Mouse (Mus musculus) forebrain, embryonic 12.5 days (tissue): ENCODE results near the gene Pank2. TPM values are rescaled to one million over a fixed set of nuclear protein-coding genes. Genes with fewer than 3 reads are reported as not detected.

Source experiments
- ATAC-seq: fragments of 200-750 bp; cut with Nextera tagmentation; 2 replicates; pipeline ENCODE4 v1.8.0; 2017; ENCODE audit warnings: moderate TSS enrichment; ENCODE audit not compliant: low FRiP score
- H3K27ac ChIP-seq: fragments of 300-500 bp; sonication (generic); 2 replicates; pipeline ENCODE4 v1.5.1; 2016; ENCODE audit warnings: mild to moderate bottlenecking
- H3K27me3 ChIP-seq: fragments of 300-500 bp; sonication (generic); 2 replicates; pipeline ENCODE4 v1.6.1; 2016; ENCODE audit warnings: mild to moderate bottlenecking
- H3K36me3 ChIP-seq: fragments of 300-500 bp; sonication (generic); replicated peaks from 2 replicates; pipeline ENCODE4 v1.6.1; 2016; ENCODE audit warnings: mild to moderate bottlenecking
- H3K4me1 ChIP-seq: fragments of 300-500 bp; sonication (generic); 2 replicates; pipeline ENCODE4 v1.6.1; 2016
- H3K4me2 ChIP-seq: fragments of 300-500 bp; sonication (generic); 2 replicates; pipeline ENCODE4 v1.6.1; 2016; ENCODE audit warnings: mild to moderate bottlenecking, moderate library complexity
- H3K4me3 ChIP-seq: fragments of 300-500 bp; sonication (generic); replicated peaks from 2 replicates; pipeline ENCODE4 v1.5.1; 2016; ENCODE audit warnings: mild to moderate bottlenecking
- H3K9ac ChIP-seq: fragments of 300-500 bp; sonication (generic); 2 replicates; pipeline ENCODE4 v1.6.1; 2016; ENCODE audit warnings: mild to moderate bottlenecking
- H3K9me3 ChIP-seq: fragments of 300-500 bp; sonication (generic); 2 replicates; pipeline ENCODE4 v1.6.1; 2016
- WGBS: fragments of 180-500 bp; shearing (Covaris S2); methylation state at CpG from one replicate; pipeline ENCODE4 v1.1.7; 2016; 5-methylcytosine and 5-hydroxymethylcytosine counted together
- microRNA-seq: library from miRNA; unstranded; fragments of <30 nt; microRNA quantifications from one replicate; pipeline ENCODE4, GENCODE M21; 2017
- polyA plus RNA-seq: library from polyadenylated mRNA; unstranded; fragments of >200 nt; fragmentation: Nextera tagmentation; extraction: Ambion mirVana; gene quantifications from 2 replicates; pipeline ENCODE4 v1.2.1, GENCODE M21; 2016

Gene Pank2
- polyA plus RNA-seq, 1 experiment from 2014 or later, result 70.4 TPM

DNA sequence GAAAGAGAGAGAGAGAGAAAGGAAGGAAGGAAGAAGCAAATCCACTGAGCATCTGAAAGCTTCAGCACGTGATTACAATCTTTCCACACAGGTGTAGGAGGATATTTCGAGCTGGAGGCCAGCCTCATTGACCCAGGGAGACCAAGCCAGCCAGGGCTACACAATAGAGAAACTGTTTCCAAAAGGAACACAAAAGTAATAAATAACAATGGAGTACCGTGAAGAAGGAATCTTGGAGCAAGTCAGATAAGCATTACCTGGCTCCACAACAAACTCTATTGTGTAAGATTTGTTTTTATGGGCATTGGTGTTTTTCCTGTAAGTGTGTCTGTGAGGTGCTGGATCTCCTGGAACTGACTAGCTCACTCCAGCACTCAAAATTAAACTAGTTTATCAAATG is 83.3 kb downstream of the Pank2 start:
- Histone ChIP-seq H3K9me3 (no peaks in the 10 kb centered on the region), H3K27me3 (no peaks in the 10 kb centered on the region), H3K9ac (no peak overlapping the region), H3K4me2 (no peak overlapping the region), H3K27ac (no peak overlapping the region), H3K4me1 (peaks cover 15% of the 10 kb centered on the region), H3K4me3 (no peak overlapping the region), H3K36me3 (no peaks in the 10 kb centered on the region)
- ATAC-seq, result no peak
- 54% methylated on average over 3 of the region's 3 CpGs for WGBS

Small RNA genes lying within 50 kb of the gene (microRNA-seq; reads per million reads assigned to microRNA genes)
- 125 reads per million, percentile 51 among the genes with 10 or more reads in this experiment for gene Mir103-2

Other genes starting within 250 kb of the Pank2 start
- 6.0 and 7.6 TPM in 2 replicates for gene Gfra4, start 219.4 kb upstream of the Pank2 start, polyA plus RNA-seq
- gene Adam33, start 198.7 kb upstream of the Pank2 start, polyA plus RNA-seq, result 0.97 and 1.5 TPM in 2 replicates
- 0.06 and 0.09 TPM in 2 replicates for gene Siglec1, start 175.7 kb upstream of the Pank2 start, polyA plus RNA-seq
- 4.5 and 5.2 TPM in 2 replicates for gene Hspa12b, start 135.2 kb upstream of the Pank2 start, polyA plus RNA-seq
- gene Gm11037, start 129.0 kb upstream of the Pank2 start, polyA plus RNA-seq, result not detected in 2 replicates
- gene 1700037H04Rik, start 102.4 kb upstream of the Pank2 start, polyA plus RNA-seq, result 104 TPM in 2 replicates
- gene Cenpb, start 82.4 kb upstream of the Pank2 start, polyA plus RNA-seq, result 15.3 and 16.2 TPM in 2 replicates
- 73.1 and 81.9 TPM in 2 replicates for gene Cdc25b, start 75.5 kb upstream of the Pank2 start, polyA plus RNA-seq
- 10.2 and 12.1 TPM in 2 replicates for gene Spef1, start 75.2 kb upstream of the Pank2 start, polyA plus RNA-seq
- 29.1 and 30.0 TPM in 2 replicates for gene Ap5s1, start 55.4 kb upstream of the Pank2 start, polyA plus RNA-seq
- 11.3 and 13.2 TPM in 2 replicates for gene Mavs, start 28.4 kb upstream of the Pank2 start, polyA plus RNA-seq
- gene Rnf24, start 90.4 kb downstream of the Pank2 start, polyA plus RNA-seq, result 14.4 and 17.4 TPM in 2 replicates
- gene Smox, start 229.0 kb downstream of the Pank2 start, polyA plus RNA-seq, result 46.2 and 49.5 TPM in 2 replicates